8 mouse cellular contexts compared by ENCODE assay signal in genomic region chr9:70416412-70416811, GRCm38 (mm10). TPM values are rescaled to one million over a fixed set of nuclear protein-coding genes. Genes with fewer than 3 reads are reported as not detected.
DNase-seq lines count a peak whose midpoint lies in the region; ATAC-seq and TF ChIP-seq lines count a peak whose summit lies in the region.
"Had no signal": no experiment of that assay in that cellular context is flagged by ENCODE, and none has a peak within 500 bp of the region (broad histone marks: within the 10 kb centered on the region; RNA-seq: fewer than 3 reads in every experiment).

No protein-coding gene starts in this region.

- TF ChIP-seq CTCF in lung, postnatal 0 days (IDR thresholded peaks at IDR 0.05), result peak; percentile 63

- H3K9me3 ChIP-seq in lung, postnatal 0 days (ENCODE audit: low read length), result no peaks in the 10 kb centered on the region
- H3K9me3 ChIP-seq in embryonic facial prominence, embryonic 10.5 days, result no peaks in the 10 kb centered on the region

- peak; percentile 23 for DNase-seq in lung, postnatal 0 days (ENCODE audit: low spot score)
- DNase-seq in lung, postnatal 14 days, result no peak
- DNase-seq in R1 (ENCODE audit: low read depth, low spot score), result peak; percentile 91
- DNase-seq in induced T-regulatory cell, adult 2 months (ENCODE audit: low read depth), result peak; percentile 67
- peak; percentile 27 to 35 for DNase-seq in thymus, postnatal 36 days
- DNase-seq in cerebellum, adult 9-10 months, result no peak
- no peak for DNase-seq in embryonic facial prominence, embryonic 10.5 days (ENCODE audit: low spot score)

- H3K36me3 ChIP-seq in lung, postnatal 0 days (ENCODE audit: insufficient read depth, low read length), result peaks cover 10% of the 10 kb centered on the region
- H3K36me3 ChIP-seq in embryonic facial prominence, embryonic 10.5 days (replicated peaks), result peaks cover 78% of the 10 kb centered on the region

- TF ChIP-seq EP300 in lung, postnatal 0 days (IDR thresholded peaks at IDR 0.05), result no peak

- H3K9ac ChIP-seq in lung, postnatal 0 days (replicated peaks; ENCODE audit: low read depth), result no peak overlapping the region

- no peak for ATAC-seq in lung, postnatal 0 days

- no peak overlapping the region for H3K4me2 ChIP-seq in lung, postnatal 0 days (replicated peaks; ENCODE audit: low read depth, low read length)

- no peaks in the 10 kb centered on the region for H3K27me3 ChIP-seq in lung, postnatal 0 days (replicated peaks; ENCODE audit: insufficient read depth, low read length)
- no peaks in the 10 kb centered on the region for H3K27me3 ChIP-seq in embryonic facial prominence, embryonic 10.5 days (replicated peaks; ENCODE audit: low read depth, poor library complexity, severe bottlenecking)

- H3K4me3 ChIP-seq in lung, postnatal 0 days (ENCODE audit: low read depth, low read length), result no peak overlapping the region
- no peak overlapping the region for H3K4me3 ChIP-seq in embryonic facial prominence, embryonic 10.5 days

- H3K27ac ChIP-seq in lung, postnatal 0 days (ENCODE audit: low read length), result no peak overlapping the region
- H3K27ac ChIP-seq in embryonic facial prominence, embryonic 10.5 days (replicated peaks), result no peak overlapping the region
- H3K27ac ChIP-seq: macrophage had no signal

- H3K4me1 ChIP-seq in lung, postnatal 0 days (ENCODE audit: insufficient read depth, low read depth, low read length), result no peaks in the 10 kb centered on the region
- H3K4me1 ChIP-seq in embryonic facial prominence, embryonic 10.5 days, result peaks cover 7% of the 10 kb centered on the region

- 76% methylated on average over 3 of the region's 3 CpGs for WGBS in lung, postnatal 0 days
- 76% methylated on average over 3 of the region's 3 CpGs for WGBS in embryonic facial prominence, embryonic 10.5 days

RNA-seq across cellular contexts. Expression of gene Ccnb2, which starts 4.9 kb away (rescaled TPM):
- polyA plus RNA-seq in lung, postnatal 0 days (2015; fragmentation: Nextera tagmentation; extraction: Ambion mirVana), result 12.5 and 16.8 TPM in 2 replicates
- 215 and 225 TPM in 2 replicates for polyA plus RNA-seq in embryonic facial prominence, embryonic 10.5 days (2016; fragmentation: Nextera tagmentation; extraction: Ambion mirVana)

Comparison
In these comparisons a context has a peak if more than half of its experiments do, and no peak if none do; other contexts are left out.
1. DNase-seq: peak in lung, postnatal 0 days (single experiment), R1 (single experiment), induced T-regulatory cell, adult 2 months (single experiment) and thymus, postnatal 36 days (2 of 2); none in lung, postnatal 14 days (single experiment), cerebellum, adult 9-10 months (single experiment) and embryonic facial prominence, embryonic 10.5 days (single experiment).
2. RNA of gene Ccnb2, which starts 4.9 kb away (polyA plus RNA-seq): 215 to 225 TPM in embryonic facial prominence, embryonic 10.5 days; 12.5 to 16.8 TPM in lung, postnatal 0 days; every median in the first group is over 10 times any median in the second.